Mouse (Mus musculus) cortical plate, adult 2 months (tissue): ENCODE results near the gene Afg1l.

Experiments used
- CTCF ChIP-seq: fragments of 200-500 bp; IDR thresholded peaks from 2 replicates; pipeline ENCODE4 v1.5.1; 2011; ENCODE audit warnings: mild to moderate bottlenecking, control low read depth, low read length; ENCODE audit not compliant: insufficient read depth; ENCODE audit errors: extremely low read depth
- POLR2A ChIP-seq: fragments of 200-500 bp; IDR thresholded peaks from 2 replicates; pipeline ENCODE4 v1.6.1; 2011; ENCODE audit warnings: mild to moderate bottlenecking, low read length, control low read depth; ENCODE audit not compliant: insufficient read depth; ENCODE audit errors: extremely low read depth

DNA sequence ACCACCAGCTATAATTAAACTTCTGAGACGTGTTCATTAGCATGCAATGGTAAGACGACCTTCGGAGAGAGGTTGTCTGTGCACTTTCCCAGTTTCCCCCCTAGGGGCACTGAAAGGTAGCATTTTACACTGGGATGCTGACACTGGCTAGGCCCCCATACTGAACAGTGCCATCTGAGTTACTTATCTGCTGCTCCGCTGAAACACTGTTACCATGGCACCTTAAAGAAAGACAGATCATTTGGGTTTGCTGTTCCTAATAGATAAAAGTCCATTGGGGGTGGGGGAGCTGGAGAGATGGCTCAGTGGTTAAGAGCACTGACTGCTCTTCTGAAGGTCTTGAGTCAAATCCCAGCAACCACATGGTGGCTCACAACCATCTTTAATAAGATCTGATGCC lies 181.8 kb downstream of the Afg1l start:
- TF ChIP-seq CTCF (no peak), POLR2A (no peak)
